Mouse (Mus musculus): ENCODE results near the gene Rbm34. TPM values are rescaled to one million over a fixed set of nuclear protein-coding genes. Genes with fewer than 3 reads are reported as not detected.

Gene Rbm34
- 1.4 and 2.0 TPM in 2 replicates for polyA plus RNA-seq (2012; rRNA removed)

GRCm38 (mm10) chr8:126970579-126971313 is at the start of gene Rbm34:
Gene Rbm34, minus strand, starts transcription at chr8:126971071.

GRCm38 (mm10) chr8:126945730-126946163 is 25.1 kb downstream of the Rbm34 start, which contains the start of gene Tomm20:
Gene Tomm20, minus strand, starts transcription at chr8:126945844.

Other genes starting within 250 kb of the Rbm34 start
- 232 and 487 TPM in 2 replicates for gene Tomm20, start 25.2 kb downstream of the Rbm34 start, polyA plus RNA-seq (2012; rRNA removed)
- 40.3 and 42.1 TPM in 2 replicates for gene Pard3, start 92.8 kb upstream of the Rbm34 start, polyA plus RNA-seq (2012; rRNA removed)